Mouse (Mus musculus): ENCODE measurements around the gene Wnt7b. TPM values are rescaled to one million over a fixed set of nuclear protein-coding genes. Genes with fewer than 3 reads are reported as not detected.

Wnt7b gene
- total RNA-seq, 1 experiment: 11.2 TPM

- H3K4me1 ChIP-seq (ENCODE audit: control insufficient read depth in 2 of 2, insufficient read depth in 2 of 2, low read length in 2 of 2, poor library complexity in 1 of 2): peaks cover 0 to 6% of the 10 kb centered on the region in 2 experiments; a peak in 1 of 4 replicates
- H3K4me3 ChIP-seq (ENCODE audit: insufficient read depth in 1 of 2, low read depth in 1 of 2, low read length in 2 of 2, poor library complexity in 1 of 2, severe bottlenecking in 1 of 2): peak overlapping the region in 1 of 2 experiments; percentile 37; a peak in 1 of 4 replicates
- in situ Hi-C loops (cut with MboI; ENCODE audit: low sequenced_read_pairs in 2 of 2, unreplicated experiment in 2 of 2): no loop called here
Measured at GRCm38 (mm10) chr15:85537151-85537550, 45.1 kb downstream of the Wnt7b start.

GRCm38 (mm10) chr15:85534646-85535045 lies 47.6 kb downstream of the Wnt7b start:
- Histone ChIP-seq H3K27ac (ENCODE audit: insufficient read depth, low read depth, low read length, poor library complexity, severe bottlenecking) (no peak overlapping the region), H3K36me3 (ENCODE audit: control insufficient read depth, insufficient read depth, low read length, poor library complexity, severe bottlenecking) (no peaks in the 10 kb centered on the region), H3K4me1 (ENCODE audit: control insufficient read depth in 2 of 2, insufficient read depth in 2 of 2, low read length in 2 of 2, poor library complexity in 1 of 2) (peaks cover 0 to 19% of the 10 kb centered on the region in 2 experiments; a peak in 2 of 4 replicates), H3K4me3 (ENCODE audit: insufficient read depth in 1 of 2, low read depth in 1 of 2, low read length in 2 of 2, poor library complexity in 1 of 2, severe bottlenecking in 1 of 2) (no peak overlapping the region), H3K9ac (ENCODE audit: insufficient read depth, low read depth, low read length, poor library complexity, severe bottlenecking) (no peak overlapping the region), H3K9me3 (ENCODE audit: control insufficient read depth, insufficient read depth, low read depth, low read length) (no peaks in the 10 kb centered on the region)
- TF ChIP-seq CHD2 (IDR thresholded peaks at IDR 0.05; ENCODE audit: low read depth, low read length) (no peak), ZNF384 (IDR thresholded peaks at IDR 0.05; ENCODE audit: low read depth, low read length) (no peak), ZC3H11A (IDR thresholded peaks at IDR 0.05; ENCODE audit: borderline replicate concordance, low read depth, low read length) (no peak), MAFK (IDR thresholded peaks at IDR 0.05; ENCODE audit: insufficient read depth, low read depth, low read length) (no peak), HCFC1 (IDR thresholded peaks at IDR 0.05; ENCODE audit: borderline replicate concordance, insufficient read depth, low read length) (no peak)
- no peak for DNase-seq (ENCODE audit: low read depth, low spot score)
- in situ Hi-C loops (cut with MboI; ENCODE audit: low sequenced_read_pairs in 2 of 2, unreplicated experiment in 2 of 2): no loop called here

More at GRCm38 (mm10) chr15:85537151-85537550, 45.1 kb downstream of the Wnt7b start:
- no peak overlapping the region for H3K27ac ChIP-seq (ENCODE audit: insufficient read depth, low read depth, low read length, poor library complexity, severe bottlenecking)
- no peak for DNase-seq (ENCODE audit: low read depth, low spot score)
- H3K9ac ChIP-seq (ENCODE audit: insufficient read depth, low read depth, low read length, poor library complexity, severe bottlenecking): no peak overlapping the region
- TF ChIP-seq ZC3H11A (IDR thresholded peaks at IDR 0.05; ENCODE audit: borderline replicate concordance, low read depth, low read length): no peak
- no peak for TF ChIP-seq HCFC1 (IDR thresholded peaks at IDR 0.05; ENCODE audit: borderline replicate concordance, insufficient read depth, low read length)
- TF ChIP-seq CHD2 (IDR thresholded peaks at IDR 0.05; ENCODE audit: low read depth, low read length): no peak
- TF ChIP-seq MAFK (IDR thresholded peaks at IDR 0.05; ENCODE audit: insufficient read depth, low read depth, low read length): no peak
- no peak for TF ChIP-seq ZNF384 (IDR thresholded peaks at IDR 0.05; ENCODE audit: low read depth, low read length)
- H3K9me3 ChIP-seq (ENCODE audit: control insufficient read depth, insufficient read depth, low read depth, low read length): no peaks in the 10 kb centered on the region
- no peaks in the 10 kb centered on the region for H3K36me3 ChIP-seq (ENCODE audit: control insufficient read depth, insufficient read depth, low read length, poor library complexity, severe bottlenecking)

- Histone ChIP-seq H3K36me3 (ENCODE audit: control insufficient read depth, insufficient read depth, low read length, poor library complexity, severe bottlenecking) (no peaks in the 10 kb centered on the region), H3K9me3 (ENCODE audit: control insufficient read depth, insufficient read depth, low read depth, low read length) (no peaks in the 10 kb centered on the region), H3K27ac (ENCODE audit: insufficient read depth, low read depth, low read length, poor library complexity, severe bottlenecking) (no peak overlapping the region), H3K4me3 (ENCODE audit: insufficient read depth in 1 of 2, low read depth in 1 of 2, low read length in 2 of 2, poor library complexity in 1 of 2, severe bottlenecking in 1 of 2) (no peak overlapping the region), H3K4me1 (ENCODE audit: control insufficient read depth in 2 of 2, insufficient read depth in 2 of 2, low read length in 2 of 2, poor library complexity in 1 of 2) (peaks cover 0 to 23% of the 10 kb centered on the region in 2 experiments; a peak in 2 of 4 replicates), H3K9ac (ENCODE audit: insufficient read depth, low read depth, low read length, poor library complexity, severe bottlenecking) (no peak overlapping the region)
- TF ChIP-seq CHD2 (IDR thresholded peaks at IDR 0.05; ENCODE audit: low read depth, low read length) (no peak), ZNF384 (IDR thresholded peaks at IDR 0.05; ENCODE audit: low read depth, low read length) (no peak), HCFC1 (IDR thresholded peaks at IDR 0.05; ENCODE audit: borderline replicate concordance, insufficient read depth, low read length) (no peak), ZC3H11A (IDR thresholded peaks at IDR 0.05; ENCODE audit: borderline replicate concordance, low read depth, low read length) (no peak), MAFK (IDR thresholded peaks at IDR 0.05; ENCODE audit: insufficient read depth, low read depth, low read length) (no peak)
- no peak for DNase-seq (ENCODE audit: low read depth, low spot score)
- in situ Hi-C loops (cut with MboI; ENCODE audit: low sequenced_read_pairs in 2 of 2, unreplicated experiment in 2 of 2): no loop called here
Measured at GRCm38 (mm10) chr15:85534215-85534614, 48.1 kb downstream of the Wnt7b start.

DNA sequence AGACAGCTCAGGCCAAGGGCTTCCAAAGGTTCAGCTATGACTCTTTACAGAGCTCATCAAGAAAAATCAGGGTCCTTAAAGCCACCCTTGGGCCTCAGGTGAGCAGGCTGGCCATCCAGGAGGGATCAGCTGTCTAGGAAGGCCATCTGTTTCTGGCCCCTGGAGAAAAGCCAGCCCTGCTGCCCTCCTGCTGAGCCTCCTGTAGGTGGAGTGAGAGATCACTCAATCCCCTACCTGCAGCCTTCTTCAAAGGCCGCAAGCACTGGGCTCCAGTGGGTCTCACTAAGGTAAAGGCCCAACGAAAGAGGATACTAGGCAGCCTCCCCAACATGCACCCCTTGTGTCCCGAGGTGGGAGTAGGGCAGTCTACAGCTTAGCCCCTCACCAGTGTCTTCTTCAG lies 50.2 kb downstream of the Wnt7b start:
- H3K4me1 ChIP-seq (ENCODE audit: control insufficient read depth in 2 of 2, insufficient read depth in 2 of 2, low read length in 2 of 2, poor library complexity in 1 of 2): peaks cover 0 to 19% of the 10 kb centered on the region in 2 experiments; a peak in 2 of 4 replicates
- TF ChIP-seq CHD2 (IDR thresholded peaks at IDR 0.05; ENCODE audit: low read depth, low read length) (no peak), ZC3H11A (IDR thresholded peaks at IDR 0.05; ENCODE audit: borderline replicate concordance, low read depth, low read length) (no peak), ZNF384 (IDR thresholded peaks at IDR 0.05; ENCODE audit: low read depth, low read length) (no peak), MAFK (IDR thresholded peaks at IDR 0.05; ENCODE audit: insufficient read depth, low read depth, low read length) (no peak), HCFC1 (IDR thresholded peaks at IDR 0.05; ENCODE audit: borderline replicate concordance, insufficient read depth, low read length) (no peak)
- H3K9me3 ChIP-seq (ENCODE audit: control insufficient read depth, insufficient read depth, low read depth, low read length): no peaks in the 10 kb centered on the region
- no peak overlapping the region for H3K4me3 ChIP-seq (ENCODE audit: insufficient read depth in 1 of 2, low read depth in 1 of 2, low read length in 2 of 2, poor library complexity in 1 of 2, severe bottlenecking in 1 of 2)
- in situ Hi-C loops (cut with MboI; ENCODE audit: low sequenced_read_pairs in 2 of 2, unreplicated experiment in 2 of 2): no loop called here
- no peaks in the 10 kb centered on the region for H3K36me3 ChIP-seq (ENCODE audit: control insufficient read depth, insufficient read depth, low read length, poor library complexity, severe bottlenecking)
- DNase-seq (ENCODE audit: low read depth, low spot score): no peak
- H3K9ac ChIP-seq (ENCODE audit: insufficient read depth, low read depth, low read length, poor library complexity, severe bottlenecking): no peak overlapping the region
- H3K27ac ChIP-seq (ENCODE audit: insufficient read depth, low read depth, low read length, poor library complexity, severe bottlenecking): no peak overlapping the region
